Mouse (Mus musculus) adrenal gland, postnatal 25 days (tissue): ENCODE measurements around the gene Snx8. TPM values are rescaled to one million over a fixed set of nuclear protein-coding genes. Genes with fewer than 3 reads are reported as not detected.

Experiments
- DNase-seq: peaks from one replicate; pipeline ENCODE4 v3.0.0; 2021; ENCODE audit warnings: mixed read lengths
- microRNA-seq, 2 experiments: library from miRNA; unstranded; fragments of <30 nt; microRNA quantifications; one replicate each; pipeline ENCODE4 v1.2.0; 2021
- total RNA-seq: library from RNA; stranded (reverse); gene quantifications from 2 replicates; pipeline ENCODE4 v1.2.3, GENCODE M21; 2021

Gene Snx8
- total RNA-seq, 1 experiment from 2014 or later, result 18.0 TPM

GRCm38 (mm10) chr5:140345244-140345643, 43.8 kb downstream of the Snx8 start:
- DNase-seq, result no peak

GRCm38 (mm10) chr5:140342880-140343279, 46.2 kb downstream of the Snx8 start:
- no peak for DNase-seq

- no peak for DNase-seq
These were observed 49.2 kb downstream of the Snx8 start for GRCm38 (mm10) chr5:140339836-140340235.

- DNase-seq, result no peak
These were observed 50.3 kb downstream of the Snx8 start for GRCm38 (mm10) chr5:140338779-140339178.

GRCm38 (mm10) chr5:140336680-140337079, 52.4 kb downstream of the Snx8 start:
- no peak for DNase-seq

GRCm38 (mm10) chr5:140333631-140334030, 55.4 kb downstream of the Snx8 start:
- no peak for DNase-seq

GRCm38 (mm10) chr5:140332519-140332918, 56.5 kb downstream of the Snx8 start:
- no peak for DNase-seq

- peak; percentile 85 for DNase-seq
These were observed 57.2 kb downstream of the Snx8 start, which contains the start of gene Mrm2 for GRCm38 (mm10) chr5:140331615-140332512. Gene Mrm2 (minus strand): TSS chr5:140331898.

- DNase-seq, result no peak
These were observed 65.0 kb downstream of the Snx8 start for GRCm38 (mm10) chr5:140324058-140324457.

GRCm38 (mm10) chr5:140321756-140322575, 67.1 kb downstream of the Snx8 start:
- no peak for DNase-seq

GRCm38 (mm10) chr5:140321042-140321755, 67.9 kb downstream of the Snx8 start, which contains the start of the genes Mad1l1 and Nudt1:
Gene Mad1l1 (minus strand): TSS chr5:140321552.
Gene Nudt1 (plus strand): TSS chr5:140321656.
- DNase-seq, result peak; percentile 91

- no peak for DNase-seq
These were observed 72.3 kb downstream of the Snx8 start for GRCm38 (mm10) chr5:140316716-140317115.

- DNase-seq, result no peak
These were observed 81.5 kb downstream of the Snx8 start for GRCm38 (mm10) chr5:140307602-140308001.

GRCm38 (mm10) chr5:140306016-140306415, 83.0 kb downstream of the Snx8 start:
- no peak for DNase-seq

GRCm38 (mm10) chr5:140298291-140298690, 90.8 kb downstream of the Snx8 start:
- no peak for DNase-seq

GRCm38 (mm10) chr5:140292152-140292551, 96.9 kb downstream of the Snx8 start:
- DNase-seq, result peak; percentile 20

Small RNA genes lying within 50 kb of the gene (microRNA-seq; reads per million reads assigned to microRNA genes)
- gene Mir7038, result 0 reads per million in 2 experiments

Other genes with a start within 250 kb of the Snx8 start
- gene Mad1l1, start 67.7 kb downstream of the Snx8 start, total RNA-seq, result 17.2 and 23.1 TPM in 2 replicates
- 23.5 and 29.0 TPM in 2 replicates for gene Nudt1, start 67.6 kb downstream of the Snx8 start, total RNA-seq
- 17.8 and 18.4 TPM in 2 replicates for gene Mrm2, start 57.4 kb downstream of the Snx8 start, total RNA-seq
- gene Eif3b, start 30.1 kb upstream of the Snx8 start, total RNA-seq, result 159 and 237 TPM in 2 replicates
- gene Gm4869, start 56.4 kb upstream of the Snx8 start, total RNA-seq, result 0.27 TPM in 1 of 2 replicates, not detected in the other
- 9.5 and 11.3 TPM in 2 replicates for gene Chst12, start 116.3 kb upstream of the Snx8 start, total RNA-seq
- not detected in 2 replicates for gene Grifin, start 175.8 kb upstream of the Snx8 start, total RNA-seq
- gene Lfng, start 218.1 kb upstream of the Snx8 start, total RNA-seq, result 9.6 and 16.8 TPM in 2 replicates